Mouse (Mus musculus): Measurements from ENCODE around the gene Carm1. TPM values are rescaled to one million over a fixed set of nuclear protein-coding genes. Genes with fewer than 3 reads are reported as not detected.
A peak's percentile ranks its signal among the peaks of the same experiment; 100 is the strongest.

Carm1 gene
- polyA plus RNA-seq, 1 experiment: 135 TPM

DNA sequence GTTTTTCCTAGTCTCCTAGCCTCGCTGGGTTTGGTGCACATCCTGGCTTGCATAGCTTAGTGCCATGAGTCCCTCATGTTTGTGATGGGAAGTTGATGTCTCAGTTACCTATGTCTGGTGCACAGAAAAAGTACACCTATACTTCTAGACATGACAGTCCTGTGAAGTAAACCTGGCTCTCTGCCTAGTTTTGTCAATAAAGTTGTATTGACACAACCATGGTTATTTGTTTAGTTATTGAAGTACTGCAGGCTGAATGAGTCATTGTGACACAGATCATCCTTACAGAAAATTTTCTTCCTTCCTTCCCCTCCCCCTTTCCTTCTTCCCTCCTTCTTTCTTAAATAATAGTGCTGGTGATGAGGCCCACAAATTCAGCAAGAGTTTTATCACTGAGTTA is 17.7 kb downstream of the Carm1 start:
- DNase-seq (ENCODE audit: low read depth): no peak
- TF ChIP-seq POLR2A (IDR thresholded peaks at IDR 0.05; ENCODE audit: borderline replicate concordance, extremely low read depth, insufficient read depth, insufficient read length, poor library complexity, severe bottlenecking) (no peak), CTCF (IDR thresholded peaks at IDR 0.05; ENCODE audit: borderline replicate concordance, extremely low read depth, insufficient read depth, insufficient read length) (no peak)

DNA sequence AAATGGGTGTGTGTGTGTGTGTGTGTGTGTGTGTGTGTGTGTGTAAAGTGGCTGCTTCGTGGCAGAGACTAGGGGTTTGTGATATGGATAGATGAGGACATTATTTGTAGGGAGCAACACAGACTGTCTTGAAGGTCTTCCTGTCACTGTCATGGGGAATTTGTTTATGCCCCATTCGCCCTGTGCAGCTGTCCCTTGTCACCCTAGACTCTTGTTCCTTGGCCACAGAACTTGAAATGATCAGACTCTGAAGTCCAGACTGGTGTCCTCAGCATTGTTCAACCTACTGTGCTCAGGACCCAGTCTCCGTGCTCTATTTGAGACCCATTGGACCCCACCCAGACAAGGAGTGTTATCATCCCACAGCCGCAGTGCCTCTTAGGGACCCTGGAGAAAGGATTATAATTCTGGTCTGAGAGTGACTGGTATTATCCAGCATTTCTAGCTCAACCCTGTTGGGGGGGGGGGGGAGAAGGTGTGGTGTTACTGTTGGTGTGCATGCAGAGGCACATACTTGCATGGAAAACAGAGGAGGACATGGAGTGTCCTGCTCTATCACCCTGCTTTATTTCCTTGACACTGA is 18.4 kb downstream of the Carm1 start:
- DNase-seq (ENCODE audit: low read depth): no peak
- no peak for TF ChIP-seq POLR2A (IDR thresholded peaks at IDR 0.05; ENCODE audit: borderline replicate concordance, extremely low read depth, insufficient read depth, insufficient read length, poor library complexity, severe bottlenecking)
- no peak for TF ChIP-seq CTCF (IDR thresholded peaks at IDR 0.05; ENCODE audit: borderline replicate concordance, extremely low read depth, insufficient read depth, insufficient read length)

DNA sequence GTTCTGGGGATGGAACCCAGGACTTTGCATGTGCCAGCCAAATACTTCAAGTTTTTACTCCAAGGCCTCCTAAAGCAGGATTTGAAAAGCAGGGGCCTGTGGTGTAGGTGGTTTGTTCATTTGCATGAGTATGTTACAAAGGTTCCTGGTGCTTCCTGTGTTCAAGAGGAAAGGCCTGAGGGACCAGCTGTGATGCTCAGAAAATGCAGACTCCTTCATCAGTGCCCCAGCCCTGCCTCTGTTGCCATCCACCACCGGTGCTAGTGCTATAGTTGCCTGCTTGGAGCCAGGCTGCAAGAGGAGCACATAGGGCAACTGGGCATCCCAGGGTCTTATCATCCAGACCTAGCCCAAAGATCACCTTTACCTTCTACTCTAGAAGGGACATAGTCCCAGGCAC is 19.8 kb downstream of the Carm1 start:
- TF ChIP-seq POLR2A (IDR thresholded peaks at IDR 0.05; ENCODE audit: borderline replicate concordance, extremely low read depth, insufficient read depth, insufficient read length, poor library complexity, severe bottlenecking) (no peak), CTCF (IDR thresholded peaks at IDR 0.05; ENCODE audit: borderline replicate concordance, extremely low read depth, insufficient read depth, insufficient read length) (no peak)
- DNase-seq (ENCODE audit: low read depth): no peak

DNA sequence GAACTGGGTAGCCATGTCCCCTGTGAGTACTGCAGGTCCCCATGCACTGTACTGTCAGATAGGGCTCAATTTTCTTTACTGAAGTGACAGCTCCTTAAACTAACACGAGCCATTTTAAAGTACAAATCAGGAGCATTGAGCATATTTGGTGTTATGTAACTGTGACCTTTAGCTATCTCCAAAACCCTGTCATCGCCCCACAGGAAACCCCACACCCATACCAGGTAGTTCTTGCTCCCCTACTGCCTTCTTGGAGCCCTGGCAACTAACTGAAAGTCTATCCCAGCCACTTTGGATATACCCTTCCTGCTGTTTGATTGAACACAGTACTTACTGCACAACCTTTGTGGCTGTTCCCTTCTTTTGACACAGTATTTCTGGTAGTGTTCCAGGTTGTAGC is 20.4 kb downstream of the Carm1 start:
- DNase-seq (ENCODE audit: low read depth): no peak
- no peak for TF ChIP-seq CTCF (IDR thresholded peaks at IDR 0.05; ENCODE audit: borderline replicate concordance, extremely low read depth, insufficient read depth, insufficient read length)
- TF ChIP-seq POLR2A (IDR thresholded peaks at IDR 0.05; ENCODE audit: borderline replicate concordance, extremely low read depth, insufficient read depth, insufficient read length, poor library complexity, severe bottlenecking): no peak

DNA sequence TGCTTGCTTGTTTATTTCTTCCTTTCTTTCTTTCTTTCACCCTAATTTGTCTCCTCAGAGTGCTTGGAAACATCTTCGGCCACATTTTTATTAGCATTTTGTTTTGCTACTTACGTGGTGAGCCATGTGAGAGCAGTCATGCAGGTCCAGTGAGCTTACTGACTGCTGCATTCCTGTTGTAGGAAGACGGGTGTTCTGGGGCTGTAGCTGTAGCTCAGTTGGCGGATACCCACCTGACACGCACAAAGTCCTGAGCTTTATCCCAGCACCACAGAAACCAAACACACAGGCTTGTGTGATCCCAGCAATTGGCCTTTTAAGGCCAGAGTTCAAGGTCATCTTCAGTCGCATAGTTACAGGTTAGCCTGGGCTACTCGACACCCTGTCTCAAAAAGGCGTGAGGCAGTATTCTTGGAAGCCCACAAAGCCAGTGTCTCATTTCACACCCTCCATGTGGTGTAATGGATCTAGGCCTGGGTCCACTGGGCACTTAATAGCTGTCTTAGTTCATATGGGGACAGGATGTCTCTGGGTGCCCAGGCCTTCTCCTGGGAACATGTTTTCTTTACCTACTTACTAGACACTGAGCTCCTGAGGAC is 22.1 kb downstream of the Carm1 start:
- TF ChIP-seq CTCF (IDR thresholded peaks at IDR 0.05; ENCODE audit: borderline replicate concordance, extremely low read depth, insufficient read depth, insufficient read length) (no peak), POLR2A (IDR thresholded peaks at IDR 0.05; ENCODE audit: borderline replicate concordance, extremely low read depth, insufficient read depth, insufficient read length, poor library complexity, severe bottlenecking) (no peak)
- no peak for DNase-seq (ENCODE audit: low read depth)

DNA sequence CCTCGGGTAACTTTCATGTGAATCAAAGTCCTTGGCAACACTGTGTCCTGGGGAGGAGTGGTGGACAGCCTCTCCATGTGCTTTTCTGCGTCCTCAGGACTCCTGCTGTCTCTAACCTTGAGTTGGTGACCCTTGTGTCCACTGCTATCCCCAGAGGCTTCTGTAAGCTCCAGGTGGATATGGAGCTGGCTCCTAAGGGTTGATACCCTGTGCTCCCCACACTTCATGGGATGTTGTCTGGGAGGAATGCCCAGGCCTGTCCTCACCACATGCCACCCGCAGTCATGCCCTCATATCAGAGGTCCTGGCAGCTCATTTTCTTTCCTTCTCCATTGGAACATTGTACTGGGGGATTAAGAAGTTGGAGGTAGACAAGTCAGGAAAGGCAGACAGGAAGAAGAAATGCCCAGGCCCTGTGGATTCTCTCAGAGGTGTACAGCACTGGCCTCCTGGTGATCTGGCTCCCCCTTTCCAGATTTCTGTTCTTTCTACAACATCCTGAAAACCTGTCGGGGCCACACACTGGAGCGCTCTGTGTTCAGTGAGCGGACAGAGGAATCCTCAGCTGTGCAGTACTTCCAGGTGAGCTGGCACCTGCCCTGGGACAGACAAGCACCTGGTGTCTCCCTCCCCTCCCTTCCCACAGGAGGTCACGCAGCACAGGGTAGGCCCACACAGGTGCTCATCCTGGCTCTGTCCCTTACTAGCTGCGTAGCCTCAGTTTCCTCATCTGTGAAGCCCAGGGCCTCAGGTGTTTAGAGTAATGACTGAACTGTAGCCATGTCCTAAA is 27.5 kb downstream of the Carm1 start:
- no peak for DNase-seq (ENCODE audit: low read depth)
- no peak for TF ChIP-seq CTCF (IDR thresholded peaks at IDR 0.05; ENCODE audit: borderline replicate concordance, extremely low read depth, insufficient read depth, insufficient read length)

DNA sequence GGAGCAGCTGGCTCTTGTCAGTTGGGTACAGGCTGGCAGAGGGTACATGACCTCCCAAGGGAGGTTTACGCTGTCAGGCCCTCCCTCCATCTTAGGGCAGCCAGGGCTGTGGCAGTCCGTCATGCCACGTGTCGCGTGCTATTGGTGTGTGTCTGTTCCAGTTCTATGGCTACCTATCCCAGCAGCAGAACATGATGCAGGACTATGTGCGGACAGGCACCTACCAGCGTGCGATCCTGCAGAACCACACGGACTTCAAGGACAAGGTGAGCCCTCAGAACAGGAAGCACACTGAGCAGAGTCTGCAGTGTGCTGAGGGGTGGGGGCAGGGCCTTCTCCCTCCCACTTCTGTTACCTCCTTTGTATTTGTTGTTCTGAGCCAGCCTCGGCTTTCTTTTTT is 28.6 kb downstream of the Carm1 start:
- TF ChIP-seq POLR2A (IDR thresholded peaks at IDR 0.05; ENCODE audit: borderline replicate concordance, extremely low read depth, insufficient read depth, insufficient read length, poor library complexity, severe bottlenecking): no peak
- no peak for TF ChIP-seq CTCF (IDR thresholded peaks at IDR 0.05; ENCODE audit: borderline replicate concordance, extremely low read depth, insufficient read depth, insufficient read length)
- no peak for DNase-seq (ENCODE audit: low read depth)

DNA sequence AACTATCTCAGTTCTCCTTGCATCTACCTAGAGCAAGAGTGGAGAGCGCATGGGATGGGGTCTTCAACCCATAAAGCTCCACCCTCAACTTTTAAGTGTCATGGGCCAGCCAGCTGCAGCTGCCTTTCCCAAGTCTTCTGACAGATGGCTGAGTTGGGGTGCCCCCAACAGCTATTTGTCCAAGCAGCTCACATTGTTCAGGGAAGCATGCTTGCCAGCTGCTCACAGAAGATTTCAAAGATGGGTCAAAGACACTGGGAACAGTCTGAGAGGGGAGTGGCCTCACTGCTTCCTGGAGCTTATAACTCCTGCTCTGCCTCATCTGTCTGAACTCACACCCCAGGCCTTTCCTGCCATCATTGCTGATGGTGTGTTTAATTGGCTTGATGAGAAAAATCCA is 29.6 kb downstream of the Carm1 start:
- peak; percentile 28 for DNase-seq (ENCODE audit: low read depth)

DNA sequence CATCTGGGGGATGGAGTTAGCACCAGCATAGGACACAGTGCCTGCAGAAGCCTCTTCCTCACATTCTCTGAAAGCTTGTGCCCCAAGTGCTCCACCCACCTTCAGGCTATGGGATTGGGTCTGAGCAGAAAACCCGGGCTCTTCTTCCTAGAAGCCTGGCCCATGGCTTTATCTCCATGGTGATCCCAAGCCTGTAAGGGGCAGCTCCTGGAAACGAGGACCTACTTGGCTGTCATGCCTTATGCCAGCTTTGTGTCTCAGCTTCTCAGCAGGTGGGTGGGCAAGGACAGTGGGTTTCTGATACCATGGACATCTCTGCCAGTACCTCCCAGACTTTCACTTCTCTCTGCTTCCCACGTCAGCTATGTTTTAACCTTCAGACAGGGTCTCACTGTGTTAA is 31.5 kb downstream of the Carm1 start:
- no peak for DNase-seq (ENCODE audit: low read depth)
- TF ChIP-seq CTCF (IDR thresholded peaks at IDR 0.05; ENCODE audit: borderline replicate concordance, extremely low read depth, insufficient read depth, insufficient read length) (no peak), POLR2A (IDR thresholded peaks at IDR 0.05; ENCODE audit: borderline replicate concordance, extremely low read depth, insufficient read depth, insufficient read length, poor library complexity, severe bottlenecking) (no peak)

More for the DNA sequence above, 29.6 kb downstream of the Carm1 start:
- no peak for TF ChIP-seq POLR2A (IDR thresholded peaks at IDR 0.05; ENCODE audit: borderline replicate concordance, extremely low read depth, insufficient read depth, insufficient read length, poor library complexity, severe bottlenecking)
- TF ChIP-seq CTCF (IDR thresholded peaks at IDR 0.05; ENCODE audit: borderline replicate concordance, extremely low read depth, insufficient read depth, insufficient read length): no peak

DNA sequence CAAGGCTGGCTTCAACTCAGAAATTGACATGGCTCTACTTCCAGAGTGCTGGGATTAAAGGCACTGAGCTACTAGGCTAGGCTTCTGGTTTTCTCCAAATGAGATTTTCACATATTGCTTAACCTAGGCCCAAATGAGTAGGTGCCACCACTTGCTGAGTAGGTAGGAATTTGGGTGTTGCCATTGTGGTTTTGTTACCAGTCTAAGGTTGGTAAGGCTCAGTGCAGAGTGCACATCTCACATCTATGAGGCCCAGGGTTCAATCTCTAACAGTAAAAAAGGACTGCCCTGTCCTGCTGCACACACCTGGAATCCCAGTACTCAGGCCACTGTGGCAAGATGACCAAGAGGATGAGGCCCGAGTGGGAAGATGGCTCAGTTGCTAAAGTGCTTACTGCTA is 38.7 kb downstream of the Carm1 start:
- no peak for TF ChIP-seq CTCF (IDR thresholded peaks at IDR 0.05; ENCODE audit: borderline replicate concordance, extremely low read depth, insufficient read depth, insufficient read length)
- DNase-seq (ENCODE audit: low read depth): no peak

DNA sequence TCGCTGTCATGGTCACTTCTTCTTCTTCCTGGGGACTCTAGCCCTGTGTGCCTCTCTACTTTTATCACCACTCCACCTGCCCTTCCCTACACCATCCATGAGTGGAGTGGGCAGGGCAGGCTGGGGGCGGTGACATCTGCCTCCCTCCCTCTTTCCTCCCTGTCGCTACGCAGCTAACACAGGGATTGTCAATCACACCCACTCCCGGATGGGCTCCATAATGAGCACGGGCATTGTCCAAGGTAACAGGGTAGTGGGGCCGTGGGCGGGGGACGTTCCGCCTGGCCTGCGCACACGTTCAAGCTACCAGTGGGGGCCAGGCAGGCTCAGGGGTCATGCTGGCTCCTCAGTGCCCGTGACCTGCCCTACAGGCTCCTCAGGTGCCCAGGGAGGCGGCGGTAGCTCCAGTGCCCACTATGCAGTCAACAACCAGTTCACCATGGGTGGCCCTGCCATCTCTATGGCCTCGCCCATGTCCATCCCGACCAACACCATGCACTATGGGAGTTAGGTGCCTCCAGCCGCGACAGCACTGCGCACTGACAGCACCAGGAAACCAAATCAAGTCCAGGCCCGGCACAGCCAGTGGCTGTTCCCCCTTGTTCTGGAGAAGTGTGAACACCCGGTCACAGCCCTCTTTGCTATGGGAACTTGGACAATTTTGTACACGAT is 41.1 kb downstream of the Carm1 start:
- no peak for DNase-seq (ENCODE audit: low read depth)
- TF ChIP-seq POLR2A (IDR thresholded peaks at IDR 0.05; ENCODE audit: borderline replicate concordance, extremely low read depth, insufficient read depth, insufficient read length, poor library complexity, severe bottlenecking) (no peak), CTCF (IDR thresholded peaks at IDR 0.05; ENCODE audit: borderline replicate concordance, extremely low read depth, insufficient read depth, insufficient read length) (no peak)
